Mouse (Mus musculus) olfactory bulb, adult 2 months (tissue): ENCODE measurements around the gene Lonp2. TPM values are rescaled to one million over a fixed set of nuclear protein-coding genes. Genes with fewer than 3 reads are reported as not detected.
A peak's percentile ranks its signal among the peaks of the same experiment; 100 is the strongest.

Source experiments
- H3K27ac ChIP-seq: fragments of 200-500 bp; 2 replicates; pipeline ENCODE4 v1.5.1; 2012; ENCODE audit warnings: low read depth, low read length; ENCODE audit not compliant: insufficient read depth
- H3K4me1 ChIP-seq: fragments of 200-500 bp; 2 replicates; pipeline ENCODE4 v1.6.1; 2012; ENCODE audit warnings: low read length; ENCODE audit not compliant: control insufficient read depth, insufficient read depth
- H3K4me3 ChIP-seq: fragments of 200-500 bp; 2 replicates; pipeline ENCODE4 v1.5.1; 2012; ENCODE audit warnings: mild to moderate bottlenecking, low read depth, low read length, moderate library complexity; ENCODE audit not compliant: insufficient read depth
- CTCF ChIP-seq: fragments of 200-500 bp; IDR thresholded peaks from 2 replicates; pipeline ENCODE4 v1.5.1; 2012; ENCODE audit warnings: low read depth, mild to moderate bottlenecking, low read length, moderate library complexity; ENCODE audit not compliant: insufficient read depth
- POLR2A ChIP-seq: fragments of 200-500 bp; IDR thresholded peaks from 2 replicates; pipeline ENCODE4 v1.6.1; 2012; ENCODE audit warnings: mild to moderate bottlenecking, low read depth, low read length, moderate library complexity; ENCODE audit not compliant: insufficient read depth
- WGBS: fragments of 180-500 bp; shearing (Covaris S2); methylation state at CpG from one replicate; pipeline ENCODE4 v1.1.7; 2018; 5-methylcytosine and 5-hydroxymethylcytosine counted together
- polyA plus RNA-seq: library from polyadenylated mRNA; stranded (reverse); fragments of >200 nt; gene quantifications from 2 replicates; pipeline ENCODE4 v1.2.4, GENCODE M21; 2012; ENCODE audit warnings: low replicate concordance; ENCODE audit not compliant: missing spikeins, insufficient read depth, insufficient read length

Gene Lonp2
- polyA plus RNA-seq, 1 experiment: 163 TPM

- no peak overlapping the region for H3K4me3 ChIP-seq
- TF ChIP-seq POLR2A (no peak), CTCF (no peak)
- 80% methylated on average over 1 of the region's 1 CpGs for WGBS
- 0 out of 2 replicates have a peak, but pooled peaks cover 2% of the 10 kb centered on the region for H3K4me1 ChIP-seq
- H3K27ac ChIP-seq: no peak overlapping the region
Observed at GRCm38 (mm10) chr8:86694011-86694410, 70.2 kb downstream of the Lonp2 start.

- WGBS: 95% methylated on average over 2 of the region's 2 CpGs
- TF ChIP-seq CTCF (no peak), POLR2A (no peak)
- H3K4me1 ChIP-seq: 0 out of 2 replicates have a peak, but pooled peaks cover 4% of the 10 kb centered on the region
Observed at GRCm38 (mm10) chr8:86695703-86696102, 71.9 kb downstream of the Lonp2 start.

DNA sequence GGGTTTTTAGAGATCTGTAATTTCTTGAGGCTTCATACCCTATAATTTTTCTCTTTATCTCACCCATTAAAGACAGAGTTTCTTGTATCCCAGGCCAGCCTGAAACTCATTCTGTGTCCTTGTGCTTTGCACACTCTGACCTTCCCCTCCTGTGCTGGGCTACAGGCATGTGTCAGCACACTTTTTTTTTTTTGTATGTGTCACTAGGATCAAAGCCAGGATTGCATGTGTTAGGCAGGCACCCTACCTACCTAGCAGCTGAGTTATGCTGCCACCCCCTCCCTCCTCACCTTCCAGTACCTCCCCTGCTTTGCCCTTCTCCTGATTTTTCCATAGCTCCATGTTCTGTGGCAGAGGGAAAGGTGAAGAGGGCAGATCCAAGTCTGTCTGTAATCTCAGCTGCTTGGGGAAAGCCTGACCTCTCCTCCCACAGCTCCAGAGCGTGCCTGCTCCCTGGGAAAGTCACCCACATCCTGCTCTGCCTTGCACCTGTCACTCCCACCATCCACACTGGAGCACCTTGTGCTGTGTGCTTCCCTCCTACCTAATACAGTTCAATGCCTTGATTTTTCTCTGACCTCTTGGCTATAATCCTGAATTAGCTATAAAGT, 75.1 kb downstream of the Lonp2 start:
- H3K4me3 ChIP-seq: no peak overlapping the region
- H3K27ac ChIP-seq: no peak overlapping the region
- TF ChIP-seq POLR2A: no peak
- no peak for TF ChIP-seq CTCF
- 0 out of 2 replicates have a peak, but pooled peaks cover 4% of the 10 kb centered on the region for H3K4me1 ChIP-seq
- 82% methylated on average over 1 of the region's 1 CpGs for WGBS

More at GRCm38 (mm10) chr8:86695703-86696102, 71.9 kb downstream of the Lonp2 start:
- no peak overlapping the region for H3K27ac ChIP-seq
- H3K4me3 ChIP-seq: no peak overlapping the region

DNA sequence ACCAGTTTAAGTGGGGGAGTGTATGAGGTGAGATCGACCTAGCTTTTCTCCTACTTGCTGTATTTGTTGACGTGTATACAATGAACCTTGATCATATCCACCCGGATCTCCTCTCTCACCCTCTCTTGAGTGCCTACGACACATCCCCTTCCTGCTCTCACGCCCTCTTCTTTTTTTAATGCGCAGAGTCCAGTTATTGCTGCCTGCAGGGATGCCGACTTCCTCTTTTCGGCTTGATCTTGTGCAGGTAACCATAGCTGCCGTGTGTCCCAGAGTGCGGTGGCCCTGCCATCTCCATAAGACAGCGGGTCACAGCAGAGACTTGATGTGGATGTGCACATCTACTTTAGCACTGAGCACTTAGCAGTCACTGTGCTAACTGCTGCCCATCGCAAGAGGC, 75.6 kb downstream of the Lonp2 start:
- Histone ChIP-seq H3K4me1 (0 out of 2 replicates have a peak, but pooled peaks cover 4% of the 10 kb centered on the region), H3K4me3 (no peak overlapping the region), H3K27ac (no peak overlapping the region)
- TF ChIP-seq CTCF (no peak), POLR2A (no peak)
- WGBS: 95% methylated on average over 12 of the region's 12 CpGs

GRCm38 (mm10) chr8:86702453-86702852, 78.6 kb downstream of the Lonp2 start:
- no peak overlapping the region for H3K4me3 ChIP-seq
- WGBS: 92% methylated on average over 3 of the region's 3 CpGs
- TF ChIP-seq CTCF (no peak), POLR2A (no peak)
- H3K27ac ChIP-seq: no peak overlapping the region
- 0 out of 2 replicates have a peak, but pooled peaks cover 4% of the 10 kb centered on the region for H3K4me1 ChIP-seq

GRCm38 (mm10) chr8:86705317-86705716, 81.5 kb downstream of the Lonp2 start:
- Histone ChIP-seq H3K4me3 (no peak overlapping the region), H3K27ac (no peak overlapping the region), H3K4me1 (no peaks in the 10 kb centered on the region)
- WGBS: 82% methylated on average over 3 of the region's 3 CpGs
- no peak for TF ChIP-seq CTCF
- no peak for TF ChIP-seq POLR2A

DNA sequence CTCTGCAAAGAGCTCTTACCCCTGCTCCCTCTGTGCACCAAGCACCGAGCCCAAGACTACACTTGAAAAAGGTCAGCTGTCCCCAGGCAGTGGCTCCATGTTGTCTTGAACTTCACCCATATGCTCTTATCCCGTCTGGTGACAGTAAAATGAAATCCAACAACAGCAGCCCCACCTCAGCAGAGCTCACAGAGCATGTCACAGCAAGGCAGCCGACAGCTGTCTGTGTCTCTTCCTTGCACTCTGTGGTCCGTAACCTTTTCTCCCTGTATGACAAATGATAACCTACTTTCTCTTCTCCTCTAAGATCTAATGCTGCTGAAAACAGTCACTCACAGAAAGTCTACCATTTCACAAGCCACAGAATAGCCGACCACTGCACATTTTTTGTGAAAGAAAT, 82.9 kb downstream of the Lonp2 start:
- TF ChIP-seq POLR2A (no peak), CTCF (no peak)
- Histone ChIP-seq H3K4me3 (no peak overlapping the region), H3K4me1 (no peaks in the 10 kb centered on the region), H3K27ac (no peak overlapping the region)
- WGBS: 88% methylated on average over 5 of the region's 5 CpGs

- WGBS: 71% methylated on average over 4 of the region's 4 CpGs
- H3K4me3 ChIP-seq: no peak overlapping the region
- H3K27ac ChIP-seq: no peak overlapping the region
- TF ChIP-seq CTCF: no peak
- TF ChIP-seq POLR2A: no peak
- H3K4me1 ChIP-seq: no peaks in the 10 kb centered on the region
Observed at GRCm38 (mm10) chr8:86707873-86708272, 84.0 kb downstream of the Lonp2 start.

GRCm38 (mm10) chr8:86712594-86712993, 88.8 kb downstream of the Lonp2 start:
- Histone ChIP-seq H3K4me3 (no peak overlapping the region), H3K27ac (0 out of 2 replicates have a peak overlapping the region, but pooled peaks have one; percentile 41), H3K4me1 (peaks cover 6% of the 10 kb centered on the region)
- 79% methylated on average over 3 of the region's 3 CpGs for WGBS
- TF ChIP-seq CTCF: no peak
- no peak for TF ChIP-seq POLR2A
